Mouse (Mus musculus) G1E (cell line): ENCODE results near the gene Smg6. TPM values are rescaled to one million over a fixed set of nuclear protein-coding genes. Genes with fewer than 3 reads are reported as not detected.

Experiments used
- ATAC-seq: 2 replicates; pipeline ENCODE4 v1.8.0; 2016; ENCODE audit warnings: mild to moderate bottlenecking; ENCODE audit not compliant: insufficient number of reproducible peaks, poor library complexity, low FRiP score, severe bottlenecking; ENCODE audit errors: extremely low read depth
- DNase-seq: peaks from one replicate; pipeline ENCODE4 v3.0.0; 2012; ENCODE audit warnings: low spot score
- H3K27me3 ChIP-seq: 2 replicates; pipeline ENCODE4 v1.6.1; 2012; ENCODE audit warnings: mild to moderate bottlenecking, low read length, inconsistent platforms; ENCODE audit not compliant: insufficient read depth
- H3K36me3 ChIP-seq: replicated peaks from 2 replicates; pipeline ENCODE3; 2012; ENCODE audit warnings: mild to moderate bottlenecking, inconsistent platforms
- H3K4me1 ChIP-seq: 2 replicates; pipeline ENCODE4 v1.6.1; 2012; ENCODE audit warnings: low read depth, low read length, inconsistent platforms, mixed read lengths; ENCODE audit not compliant: insufficient read depth
- H3K4me3 ChIP-seq: 2 replicates; pipeline ENCODE4 v1.5.1; 2012; ENCODE audit warnings: low read depth, mild to moderate bottlenecking, inconsistent platforms, low read length, moderate library complexity, mixed read lengths
- H3K9me3 ChIP-seq: replicated peaks from 2 replicates; pipeline ENCODE4 v1.6.1; 2012; ENCODE audit warnings: inconsistent platforms
- CTCF ChIP-seq: IDR thresholded peaks from 2 replicates; pipeline ENCODE4 v1.5.1; 2012; ENCODE audit warnings: low read depth, low read length, inconsistent platforms, mixed read lengths
- GATA1 ChIP-seq: IDR thresholded peaks from 2 replicates; pipeline ENCODE4 v1.6.1; 2012; ENCODE audit warnings: borderline replicate concordance, low read length, inconsistent platforms, mixed read lengths
- GATA2 ChIP-seq: IDR thresholded peaks from 2 replicates; pipeline ENCODE4 v1.6.1; 2012; ENCODE audit warnings: low read depth, low read length, inconsistent platforms, borderline replicate concordance
- POLR2AphosphoS5 ChIP-seq: IDR thresholded peaks from 2 replicates; pipeline ENCODE4 v1.6.1; 2012; ENCODE audit warnings: low read depth, low read length, inconsistent platforms; ENCODE audit not compliant: insufficient replicate concordance
- TAL1 ChIP-seq: conservative IDR thresholded peaks from 2 replicates; pipeline ENCODE4 v1.6.1; 2012; ENCODE audit warnings: low read depth, low read length, inconsistent platforms, mixed read lengths
- polyA plus RNA-seq: library from polyadenylated mRNA; stranded (reverse); fragments of >175 nt; gene quantifications from 2 replicates; pipeline ENCODE4 v1.2.3, GENCODE M21; 2012
- total RNA-seq, 2 experiments: library from RNA; stranded (forward) in 1 of 2; stranded (reverse) in 1 of 2; fragments of 200-1000 nt in 1 of 2; fragments of >200 nt in 1 of 2; fragmentation: Nextera tagmentation in 1 of 2; gene quantifications; 2 replicates each; pipeline ENCODE4 v1.2.3; 2014 to 2017

Gene Smg6
- total and polyA plus RNA-seq, 3 experiments: 17.4 to 54.3 (median 42.1) TPM

DNA sequence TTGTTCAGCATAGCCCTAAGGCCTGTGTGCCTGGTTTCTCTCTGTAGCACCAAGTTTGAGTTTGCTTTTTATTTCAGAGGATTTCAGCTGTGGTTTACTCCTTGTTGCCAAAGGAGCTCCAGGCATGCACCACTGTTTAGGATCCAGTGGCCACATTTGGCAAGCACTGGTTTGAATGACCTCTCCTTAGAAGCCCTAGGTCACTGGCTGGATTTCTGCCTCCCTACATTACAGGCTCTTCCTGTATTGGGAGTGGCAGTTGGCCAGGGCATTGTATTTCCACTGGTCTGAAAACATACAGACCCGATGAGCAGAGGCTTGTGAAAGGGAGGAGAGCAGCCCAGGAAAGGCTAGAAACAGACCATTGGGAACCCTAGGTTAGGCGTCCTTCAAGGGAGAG, 63.4 kb downstream of the Smg6 start:
- DNase-seq (no peak), ATAC-seq (no peak)
- TF ChIP-seq POLR2AphosphoS5 (no peak), GATA2 (no peak), TAL1 (no peak), CTCF (no peak), GATA1 (no peak)
- Histone ChIP-seq H3K36me3 (peaks cover 70% of the 10 kb centered on the region), H3K9me3 (no peaks in the 10 kb centered on the region), H3K4me1 (no peaks in the 10 kb centered on the region), H3K27me3 (no peaks in the 10 kb centered on the region), H3K4me3 (no peak overlapping the region)

- Histone ChIP-seq H3K4me1 (no peaks in the 10 kb centered on the region), H3K36me3 (peaks cover 74% of the 10 kb centered on the region), H3K27me3 (no peaks in the 10 kb centered on the region), H3K9me3 (no peaks in the 10 kb centered on the region), H3K4me3 (no peak overlapping the region)
- ATAC-seq: no peak
- no peak for DNase-seq
- TF ChIP-seq GATA1: no peak
- no peak for TF ChIP-seq POLR2AphosphoS5
- TF ChIP-seq GATA2: no peak
- no peak for TF ChIP-seq CTCF
- TF ChIP-seq TAL1: no peak
Measured at GRCm38 (mm10) chr11:74990501-74990900, 64.9 kb downstream of the Smg6 start.

- Histone ChIP-seq H3K4me3 (no peak overlapping the region), H3K36me3 (peaks cover 72% of the 10 kb centered on the region), H3K4me1 (no peaks in the 10 kb centered on the region), H3K9me3 (no peaks in the 10 kb centered on the region), H3K27me3 (no peaks in the 10 kb centered on the region)
- no peak for TF ChIP-seq GATA2
- ATAC-seq (no peak), DNase-seq (no peak)
Measured at GRCm38 (mm10) chr11:74991290-74991689, 65.7 kb downstream of the Smg6 start.

DNA sequence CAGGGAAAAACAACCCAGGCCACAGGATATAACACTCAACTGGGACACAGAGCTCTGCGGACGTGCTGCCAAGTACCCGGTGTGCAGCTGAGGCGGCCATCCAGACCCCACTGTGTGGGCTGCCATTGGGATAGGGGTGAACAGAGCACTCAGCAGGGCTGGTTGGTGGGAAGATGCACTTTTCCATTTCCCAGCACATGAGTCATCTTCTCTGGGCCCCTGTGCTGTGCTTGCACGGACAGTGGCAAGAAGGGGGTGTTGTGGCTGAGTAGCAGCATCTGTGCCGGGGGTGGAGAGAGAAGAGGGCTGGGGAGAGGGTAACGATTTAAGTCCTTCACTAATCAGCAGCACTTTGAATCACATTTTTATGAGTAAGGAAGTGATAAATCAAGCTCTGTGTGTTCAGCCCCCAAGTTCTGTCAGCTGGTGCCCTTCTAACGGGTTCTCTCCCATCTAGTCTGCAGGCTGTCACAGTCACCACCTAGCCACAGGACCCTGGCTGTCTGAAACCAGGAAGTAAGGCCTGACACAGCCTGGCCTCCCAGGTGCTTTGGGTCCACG, 66.9 kb downstream of the Smg6 start:
- Histone ChIP-seq H3K27me3 (no peaks in the 10 kb centered on the region), H3K9me3 (no peaks in the 10 kb centered on the region), H3K4me1 (no peaks in the 10 kb centered on the region), H3K4me3 (no peak overlapping the region), H3K36me3 (peaks cover 79% of the 10 kb centered on the region)
- ATAC-seq: no peak
- no peak for TF ChIP-seq GATA1
- TF ChIP-seq POLR2AphosphoS5: no peak
- TF ChIP-seq CTCF: no peak
- no peak for DNase-seq

DNA sequence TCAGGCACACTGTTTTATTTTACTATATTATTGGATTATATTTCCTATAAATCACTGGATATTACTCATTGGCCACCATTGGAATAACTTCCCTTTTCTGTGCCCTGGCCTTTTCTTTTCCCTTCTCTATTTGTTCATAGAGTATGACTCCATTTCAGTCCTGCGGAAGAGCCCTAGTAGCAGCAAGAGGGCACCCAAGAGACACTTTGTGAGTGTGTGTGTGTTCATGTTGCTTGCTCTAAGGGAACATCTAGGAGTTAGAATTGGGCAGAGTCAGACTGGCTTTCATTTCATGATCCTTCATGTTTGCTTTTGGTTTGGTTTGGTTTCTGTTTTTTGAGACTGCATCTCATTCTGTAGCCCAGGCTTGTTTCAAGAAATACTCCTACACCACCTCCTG, 68.5 kb downstream of the Smg6 start:
- peaks cover 75% of the 10 kb centered on the region for H3K36me3 ChIP-seq
- H3K4me1 ChIP-seq: no peaks in the 10 kb centered on the region
- H3K27me3 ChIP-seq: no peaks in the 10 kb centered on the region
- H3K9me3 ChIP-seq: no peaks in the 10 kb centered on the region
- DNase-seq: no peak
- TF ChIP-seq GATA2: no peak
- TF ChIP-seq CTCF: no peak
- no peak for TF ChIP-seq TAL1
- no peak for TF ChIP-seq GATA1
- no peak for TF ChIP-seq POLR2AphosphoS5
- ATAC-seq: no peak
- no peak overlapping the region for H3K4me3 ChIP-seq

- H3K4me3 ChIP-seq: no peak overlapping the region
- H3K9me3 ChIP-seq: no peaks in the 10 kb centered on the region
- H3K36me3 ChIP-seq: peaks cover 76% of the 10 kb centered on the region
- DNase-seq: no peak
- ATAC-seq: no peak
- no peaks in the 10 kb centered on the region for H3K4me1 ChIP-seq
- H3K27me3 ChIP-seq: no peaks in the 10 kb centered on the region
- TF ChIP-seq TAL1 (no peak), GATA1 (no peak), POLR2AphosphoS5 (no peak), CTCF (no peak), GATA2 (no peak)
Measured at GRCm38 (mm10) chr11:74994856-74995255, 69.2 kb downstream of the Smg6 start.

DNA sequence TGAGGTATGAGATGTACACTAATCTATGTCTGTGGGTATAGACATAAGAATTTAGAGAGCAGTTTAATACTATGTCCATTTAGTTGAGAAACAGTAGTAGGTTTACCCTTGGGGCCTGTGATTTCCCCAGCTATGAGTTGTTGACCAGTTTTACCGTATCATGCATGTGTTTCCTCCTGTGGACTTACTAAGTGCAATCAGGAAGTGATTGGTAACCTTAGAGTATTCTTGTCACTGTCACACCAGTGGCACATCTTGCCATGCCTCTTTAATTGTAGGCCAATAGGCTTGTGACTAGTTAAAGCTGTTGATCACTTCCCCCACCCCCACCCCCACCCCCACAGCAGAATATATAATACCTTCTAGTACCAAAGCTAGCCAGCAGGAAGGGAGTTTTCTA, 70.9 kb downstream of the Smg6 start:
- H3K9me3 ChIP-seq: no peaks in the 10 kb centered on the region
- no peak for TF ChIP-seq TAL1
- TF ChIP-seq POLR2AphosphoS5: no peak
- TF ChIP-seq CTCF: no peak
- TF ChIP-seq GATA2: no peak
- no peak for TF ChIP-seq GATA1
- H3K27me3 ChIP-seq: no peaks in the 10 kb centered on the region
- H3K36me3 ChIP-seq: peaks cover 68% of the 10 kb centered on the region
- DNase-seq: no peak
- no peaks in the 10 kb centered on the region for H3K4me1 ChIP-seq
- no peak for ATAC-seq
- no peak overlapping the region for H3K4me3 ChIP-seq
